Mouse (Mus musculus): Measurements from ENCODE around the gene Gm960. TPM values are rescaled to one million over a fixed set of nuclear protein-coding genes. Genes with fewer than 3 reads are reported as not detected.

Gene Gm960
- polyA plus RNA-seq, 1 experiment from 2014 or later = 3.4 TPM

GRCm38 (mm10) chr19:4666815-4667214, 31.7 kb downstream of the Gm960 start:
- Histone ChIP-seq H3K27me3 (ENCODE audit: control insufficient read depth, insufficient read depth, low read length) (no peaks in the 10 kb centered on the region), H3K4me1 (ENCODE audit: control insufficient read depth, insufficient read depth, low read length) (no peaks in the 10 kb centered on the region), H3K27ac (ENCODE audit: low read depth, low read length) (no peak overlapping the region), H3K9ac (ENCODE audit: low read depth, low read length) (no peak overlapping the region), H3K4me3 (ENCODE audit: low read length) (no peak overlapping the region), H3K36me3 (ENCODE audit: control insufficient read depth, insufficient read depth, low read length) (no peaks in the 10 kb centered on the region), H3K4me2 (replicated peaks; ENCODE audit: low read depth, low read length) (no peak overlapping the region), H3K9me3 (ENCODE audit: control insufficient read depth, low read length) (no peaks in the 10 kb centered on the region)
- ATAC-seq (ENCODE audit: low FRiP score, low TSS enrichment) = no peak

GRCm38 (mm10) chr19:4658156-4658555, 40.3 kb downstream of the Gm960 start:
- Histone ChIP-seq H3K27ac (ENCODE audit: low read depth, low read length) (no peak overlapping the region), H3K36me3 (ENCODE audit: control insufficient read depth, insufficient read depth, low read length) (no peaks in the 10 kb centered on the region), H3K27me3 (ENCODE audit: control insufficient read depth, insufficient read depth, low read length) (no peaks in the 10 kb centered on the region), H3K4me2 (replicated peaks; ENCODE audit: low read depth, low read length) (no peak overlapping the region), H3K9ac (ENCODE audit: low read depth, low read length) (no peak overlapping the region), H3K4me1 (ENCODE audit: control insufficient read depth, insufficient read depth, low read length) (no peaks in the 10 kb centered on the region), H3K4me3 (ENCODE audit: low read length) (no peak overlapping the region), H3K9me3 (ENCODE audit: control insufficient read depth, low read length) (no peaks in the 10 kb centered on the region)
- ATAC-seq (ENCODE audit: low FRiP score, low TSS enrichment) = no peak
- WGBS = 87% methylated on average over 5 of the region's 5 CpGs

DNA sequence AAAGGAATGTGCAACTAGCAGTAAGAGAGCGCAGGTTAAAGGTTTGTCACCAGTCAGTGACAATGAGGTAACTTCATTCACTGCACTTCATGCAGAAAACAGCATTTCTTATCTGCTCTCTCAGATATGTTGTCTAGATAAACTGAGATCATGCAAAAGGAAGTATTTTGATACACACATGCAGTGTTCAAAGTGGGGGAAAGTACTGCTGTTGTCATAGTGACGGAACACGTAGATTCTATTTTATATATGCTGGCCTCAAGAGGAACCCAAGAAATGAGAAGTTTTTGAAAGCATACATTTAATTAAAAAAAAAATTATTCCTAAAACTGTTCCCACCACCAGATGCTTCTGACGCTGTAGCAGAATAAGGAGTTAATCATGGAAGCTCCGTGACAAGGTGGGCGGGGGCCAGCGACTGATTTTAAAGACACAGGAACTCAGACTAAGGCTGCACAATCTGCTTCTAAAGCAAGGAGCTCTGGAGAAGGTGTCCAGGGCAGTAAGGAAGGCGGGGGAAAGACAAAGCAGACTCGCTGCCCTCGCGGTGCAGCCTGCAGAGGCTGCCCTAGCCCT, 51.5 kb downstream of the Gm960 start:
- Histone ChIP-seq H3K27me3 (ENCODE audit: control insufficient read depth, insufficient read depth, low read length) (no peaks in the 10 kb centered on the region; the same call in 1 of the 2 replicates), H3K4me1 (ENCODE audit: control insufficient read depth, insufficient read depth, low read length) (no peaks in the 10 kb centered on the region), H3K36me3 (ENCODE audit: control insufficient read depth, insufficient read depth, low read length) (no peaks in the 10 kb centered on the region), H3K4me3 (ENCODE audit: low read length) (no peak overlapping the region), H3K9me3 (ENCODE audit: control insufficient read depth, low read length) (no peaks in the 10 kb centered on the region), H3K4me2 (replicated peaks; ENCODE audit: low read depth, low read length) (no peak overlapping the region), H3K27ac (ENCODE audit: low read depth, low read length) (no peak overlapping the region), H3K9ac (ENCODE audit: low read depth, low read length) (no peak overlapping the region)
- WGBS = 69% methylated on average over 11 of the region's 11 CpGs
- no peak for ATAC-seq (ENCODE audit: low FRiP score, low TSS enrichment)

DNA sequence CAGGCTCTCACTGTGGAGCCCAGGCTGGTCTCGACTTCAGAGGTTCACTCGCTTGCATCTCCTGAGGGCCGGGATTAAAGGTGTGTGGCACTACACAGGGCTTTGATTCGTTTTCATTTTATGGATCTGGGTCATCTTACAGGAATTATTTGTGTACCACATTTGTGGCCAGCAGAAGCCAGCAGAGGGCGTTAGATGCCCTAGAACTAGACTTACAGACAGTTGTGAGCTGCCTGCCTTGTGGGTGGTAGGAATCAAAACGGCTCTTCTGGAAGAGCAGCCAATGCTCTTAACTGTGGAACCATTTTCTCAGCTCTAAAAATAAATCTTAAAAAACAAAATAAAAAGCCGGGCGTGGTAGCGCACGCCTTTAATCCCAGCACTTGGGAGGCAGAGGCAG, 54.2 kb downstream of the Gm960 start:
- Histone ChIP-seq H3K27ac (ENCODE audit: low read depth, low read length) (no peak overlapping the region), H3K9ac (ENCODE audit: low read depth, low read length) (no peak overlapping the region), H3K4me1 (ENCODE audit: control insufficient read depth, insufficient read depth, low read length) (no peaks in the 10 kb centered on the region), H3K27me3 (ENCODE audit: control insufficient read depth, insufficient read depth, low read length) (no peaks in the 10 kb centered on the region; the same call in 1 of the 2 replicates), H3K36me3 (ENCODE audit: control insufficient read depth, insufficient read depth, low read length) (no peaks in the 10 kb centered on the region), H3K9me3 (ENCODE audit: control insufficient read depth, low read length) (no peaks in the 10 kb centered on the region), H3K4me2 (replicated peaks; ENCODE audit: low read depth, low read length) (no peak overlapping the region), H3K4me3 (ENCODE audit: low read length) (no peak overlapping the region)
- ATAC-seq (ENCODE audit: low FRiP score, low TSS enrichment) = no peak
- WGBS = 39% methylated on average over 10 of the region's 10 CpGs

GRCm38 (mm10) chr19:4635986-4636385, 62.5 kb downstream of the Gm960 start:
- no peak overlapping the region for H3K4me3 ChIP-seq (ENCODE audit: low read length)
- no peaks in the 10 kb centered on the region for H3K27me3 ChIP-seq (ENCODE audit: control insufficient read depth, insufficient read depth, low read length)
- no peaks in the 10 kb centered on the region for H3K36me3 ChIP-seq (ENCODE audit: control insufficient read depth, insufficient read depth, low read length)
- H3K4me2 ChIP-seq (replicated peaks; ENCODE audit: low read depth, low read length) = no peak overlapping the region
- no peak overlapping the region for H3K27ac ChIP-seq (ENCODE audit: low read depth, low read length)
- no peak for ATAC-seq (ENCODE audit: low FRiP score, low TSS enrichment)
- WGBS = 70% methylated on average over 4 of the region's 4 CpGs
- H3K9ac ChIP-seq (ENCODE audit: low read depth, low read length) = no peak overlapping the region
- no peaks in the 10 kb centered on the region for H3K4me1 ChIP-seq (ENCODE audit: control insufficient read depth, insufficient read depth, low read length)
- H3K9me3 ChIP-seq (ENCODE audit: control insufficient read depth, low read length) = no peaks in the 10 kb centered on the region

- Histone ChIP-seq H3K9me3 (ENCODE audit: control insufficient read depth, low read length) (no peaks in the 10 kb centered on the region), H3K36me3 (ENCODE audit: control insufficient read depth, insufficient read depth, low read length) (0 out of 2 replicates have a peak, but pooled peaks cover 7% of the 10 kb centered on the region), H3K4me1 (ENCODE audit: control insufficient read depth, insufficient read depth, low read length) (peaks cover 17% of the 10 kb centered on the region), H3K27me3 (ENCODE audit: control insufficient read depth, insufficient read depth, low read length) (no peaks in the 10 kb centered on the region), H3K9ac (ENCODE audit: low read depth, low read length) (no peak overlapping the region), H3K4me2 (replicated peaks; ENCODE audit: low read depth, low read length) (no peak overlapping the region), H3K27ac (ENCODE audit: low read depth, low read length) (no peak overlapping the region), H3K4me3 (ENCODE audit: low read length) (no peak overlapping the region)
- ATAC-seq (ENCODE audit: low FRiP score, low TSS enrichment) = no peak
- WGBS = 0% methylated on average over 1 of the region's 1 CpGs
Observed at GRCm38 (mm10) chr19:4628819-4629218, 69.6 kb downstream of the Gm960 start.

DNA sequence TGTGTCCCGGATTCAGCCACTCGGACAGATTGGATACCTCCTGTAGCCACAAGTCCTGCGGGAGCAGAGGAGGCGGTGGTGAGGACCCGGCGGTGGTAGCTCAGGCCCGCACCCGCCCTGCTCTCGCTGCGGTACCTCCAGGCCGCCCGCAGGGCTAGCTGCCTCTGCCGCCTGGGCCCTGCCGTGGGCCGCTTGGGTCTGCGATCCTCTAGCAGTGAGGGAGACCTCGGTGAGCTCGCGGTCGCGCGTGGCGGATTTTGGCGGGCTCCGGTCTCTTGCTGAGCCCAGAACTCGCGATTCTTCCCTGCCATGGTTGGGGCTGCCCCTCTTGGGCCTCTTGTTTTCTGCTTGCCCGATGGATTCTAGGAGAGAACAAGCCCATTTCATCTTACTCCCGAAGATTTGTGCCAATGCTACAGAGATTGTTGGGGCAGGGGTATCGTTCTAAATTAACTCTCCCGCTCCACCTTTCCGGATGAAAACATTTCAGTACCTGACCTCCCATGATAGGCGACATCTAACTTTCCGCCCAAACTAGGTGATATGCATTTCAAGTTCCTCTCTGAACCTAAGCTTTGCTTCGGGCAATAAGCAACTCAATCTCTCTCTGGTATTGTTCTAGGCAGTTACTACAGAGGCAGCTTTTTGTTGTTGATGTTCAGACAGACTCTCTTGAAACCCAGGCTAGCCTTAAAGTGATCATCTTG, 72.5 kb downstream of the Gm960 start:
- no peaks in the 10 kb centered on the region for H3K9me3 ChIP-seq (ENCODE audit: control insufficient read depth, low read length)
- H3K4me1 ChIP-seq (ENCODE audit: control insufficient read depth, insufficient read depth, low read length) = peaks cover 17% of the 10 kb centered on the region
- H3K4me2 ChIP-seq (replicated peaks; ENCODE audit: low read depth, low read length) = peak overlapping the region; percentile 83
- peak; percentile 77 for ATAC-seq (ENCODE audit: low FRiP score, low TSS enrichment)
- peak overlapping the region; percentile 81 for H3K27ac ChIP-seq (ENCODE audit: low read depth, low read length)
- H3K4me3 ChIP-seq (ENCODE audit: low read length) = peak overlapping the region; percentile 89
- H3K9ac ChIP-seq (ENCODE audit: low read depth, low read length) = peak overlapping the region; percentile 94
- WGBS = under 1% methylated on average over 34 of the region's 35 CpGs
- no peaks in the 10 kb centered on the region for H3K27me3 ChIP-seq (ENCODE audit: control insufficient read depth, insufficient read depth, low read length)
- H3K36me3 ChIP-seq (ENCODE audit: control insufficient read depth, insufficient read depth, low read length) = peaks cover 35% of the 10 kb centered on the region

- H3K4me1 ChIP-seq (ENCODE audit: control insufficient read depth, insufficient read depth, low read length) = peaks cover 17% of the 10 kb centered on the region
- peak within 1 kb of the TSS; percentile 89 for H3K4me3 ChIP-seq (ENCODE audit: low read length)
- H3K27ac ChIP-seq (ENCODE audit: low read depth, low read length) = peak within 1 kb of the TSS; percentile 81
- WGBS = 0% methylated on average over 64 of the region's 64 CpGs
- ATAC-seq (ENCODE audit: low FRiP score, low TSS enrichment) = peak; percentile 84
- no peaks in the 10 kb centered on the region for H3K27me3 ChIP-seq (ENCODE audit: control insufficient read depth, insufficient read depth, low read length)
- peak within 1 kb of the TSS; percentile 94 for H3K9ac ChIP-seq (ENCODE audit: low read depth, low read length)
- peak within 1 kb of the TSS; percentile 83 for H3K4me2 ChIP-seq (replicated peaks; ENCODE audit: low read depth, low read length)
- peaks cover 39% of the 10 kb centered on the region for H3K36me3 ChIP-seq (ENCODE audit: control insufficient read depth, insufficient read depth, low read length)
- no peaks in the 10 kb centered on the region for H3K9me3 ChIP-seq (ENCODE audit: control insufficient read depth, low read length)
Observed at GRCm38 (mm10) chr19:4625179-4625828, 73.2 kb downstream of the Gm960 start, which contains the start of gene Rce1. Gene Rce1 (minus strand): TSS chr19:4625641.
